Mouse (Mus musculus) spleen, postnatal 36 days (tissue): ENCODE measurements around the gene Wdfy3.

Source experiments
- DNase-seq, 2 experiments: peaks; one replicate each; pipeline ENCODE4 v3.0.0; 2022; ENCODE audit warnings: low spot score in 2 of 2, mixed read lengths in 1 of 2

The Wdfy3 gene

DNA sequence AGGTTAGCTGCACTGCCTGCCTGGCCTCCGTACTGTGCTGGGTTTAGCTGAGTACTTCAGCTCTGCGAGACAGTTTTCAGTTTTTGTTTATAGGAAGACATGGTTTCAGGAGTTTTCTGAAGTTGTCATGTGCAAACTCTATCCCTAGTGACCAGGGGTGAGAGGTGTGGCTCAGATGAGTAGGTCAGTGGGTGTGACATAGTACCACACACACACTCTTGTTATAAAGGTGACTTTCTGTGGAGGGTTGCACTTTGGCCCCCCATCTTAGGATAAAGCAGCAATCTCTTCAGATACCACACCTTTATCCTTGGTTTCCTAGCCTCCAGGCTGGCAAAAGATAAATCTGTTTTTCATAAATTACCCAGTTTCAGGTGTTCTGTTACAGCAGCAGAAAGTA is 284.9 kb downstream of the Wdfy3 start:
- DNase-seq = no peak

DNA sequence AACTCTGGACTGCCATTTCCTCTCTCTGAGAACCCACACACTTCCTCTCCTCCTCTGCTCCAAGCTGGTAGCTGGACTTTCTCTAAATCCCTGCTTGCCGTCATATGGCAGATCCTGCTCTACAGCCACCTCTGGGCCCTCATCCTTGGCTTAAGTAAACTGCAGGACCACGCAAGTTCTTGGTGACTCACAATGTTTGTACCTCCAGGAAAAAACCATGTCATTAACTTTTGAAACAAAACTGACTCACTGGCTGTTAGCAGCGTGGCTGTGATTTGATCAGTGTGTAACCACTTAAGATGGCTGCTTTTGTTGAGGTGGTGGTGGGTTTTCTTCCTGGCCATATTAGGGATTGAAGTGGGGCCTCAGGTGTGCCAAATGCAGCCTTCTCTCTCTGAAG is 285.4 kb downstream of the Wdfy3 start:
- DNase-seq = no peak
